Mouse (Mus musculus): ENCODE results near the gene Tmem150a.

GRCm38 (mm10) chr6:72382494-72382893, 27.2 kb downstream of the Tmem150a start:
- no peak for TF ChIP-seq CTCF (IDR thresholded peaks at IDR 0.05; ENCODE audit: low read depth, low read length)
- no peak for TF ChIP-seq POLR2A (IDR thresholded peaks at IDR 0.05; ENCODE audit: extremely low read depth, insufficient read depth, low read length)
